19 mouse cellular contexts compared by ENCODE assay signal in the genomic region with DNA sequence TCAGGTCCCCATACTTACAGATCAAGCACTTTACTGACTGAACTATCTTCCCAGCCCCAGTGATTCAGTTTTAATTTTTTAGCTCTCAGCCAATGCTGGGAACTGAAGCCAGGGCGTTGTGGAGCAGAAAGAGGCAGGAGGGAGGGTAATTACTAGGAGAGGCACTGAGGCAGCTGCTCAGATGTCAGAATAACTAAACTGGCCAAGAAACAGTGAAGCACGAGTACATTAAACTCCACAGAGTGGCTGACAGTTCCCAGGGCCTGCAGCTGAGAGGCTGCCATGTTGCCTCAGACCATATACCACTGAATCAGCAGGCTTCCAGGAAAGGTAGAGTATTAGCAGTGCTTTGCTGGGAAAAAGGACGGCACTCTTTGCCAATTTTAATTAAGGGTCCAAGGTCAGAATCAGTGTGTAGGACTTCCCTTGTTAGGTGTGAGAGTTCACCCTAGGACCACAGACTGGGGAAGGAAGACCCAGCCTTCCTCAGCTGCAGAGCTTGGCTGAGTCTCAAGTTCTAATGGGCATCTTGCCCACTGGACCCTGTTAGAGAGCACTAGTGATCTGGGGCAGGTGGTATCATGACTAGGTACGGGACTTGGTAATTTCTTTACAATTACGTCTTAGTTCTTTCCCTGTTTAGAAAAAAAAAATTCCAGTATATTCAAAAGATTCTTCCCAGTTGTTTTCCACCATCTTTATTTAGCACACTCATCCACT. TPM values are rescaled to one million over a fixed set of nuclear protein-coding genes. Genes with fewer than 3 reads are reported as not detected.
A peak's percentile ranks its signal among the peaks of the same experiment; 100 is the strongest.
DNase-seq lines count a peak whose midpoint lies in the region; ATAC-seq and TF ChIP-seq lines count a peak whose summit lies in the region.
"Had no signal": no experiment of that assay in that cellular context is flagged by ENCODE, and none has a peak within 500 bp of the region (broad histone marks: within the 10 kb centered on the region; RNA-seq: fewer than 3 reads in every experiment).

No protein-coding gene starts in this region.

- H3K27me3 ChIP-seq in heart, embryonic 10.5 days (ENCODE audit: insufficient read depth, poor library complexity, severe bottlenecking): no peaks in the 10 kb centered on the region
- H3K27me3 ChIP-seq in heart, embryonic 11.5 days (ENCODE audit: control insufficient read depth, insufficient read depth, low read length): no peaks in the 10 kb centered on the region
- H3K27me3 ChIP-seq in midbrain, embryonic 11.5 days (ENCODE audit: control insufficient read depth, insufficient read depth, low read length): no peaks in the 10 kb centered on the region
- no peaks in the 10 kb centered on the region for H3K27me3 ChIP-seq in midbrain, embryonic 15.5 days (replicated peaks)
- H3K27me3 ChIP-seq in forebrain, postnatal 0 days (ENCODE audit: insufficient read depth, low read length): no peaks in the 10 kb centered on the region
- H3K27me3 ChIP-seq: limb, embryonic 15.5 days; neural tube, embryonic 15.5 days; Patski had no signal

- 75% methylated on average over 5 of the region's 5 CpGs for WGBS in heart, embryonic 10.5 days
- 74% methylated on average over 5 of the region's 5 CpGs for WGBS in heart, embryonic 11.5 days (ENCODE audit: insufficient replicate concordance)
- 77% methylated on average over 5 of the region's 5 CpGs for WGBS in midbrain, embryonic 11.5 days
- 73% methylated on average over 5 of the region's 5 CpGs for WGBS in midbrain, embryonic 15.5 days
- 47% methylated on average over 5 of the region's 5 CpGs for WGBS in forebrain, postnatal 0 days

- no peak overlapping the region for H3K4me3 ChIP-seq in heart, embryonic 10.5 days
- no peak overlapping the region for H3K4me3 ChIP-seq in heart, embryonic 11.5 days (ENCODE audit: low read depth, low read length)
- H3K4me3 ChIP-seq in midbrain, embryonic 11.5 days (ENCODE audit: low read depth, low read length): no peak overlapping the region
- no peak overlapping the region for H3K4me3 ChIP-seq in midbrain, embryonic 15.5 days
- H3K4me3 ChIP-seq in forebrain, postnatal 0 days (ENCODE audit: low read depth, low read length): no peak overlapping the region
- H3K4me3 ChIP-seq: hindbrain, embryonic 10.5 days; limb, embryonic 15.5 days; myocyte; neural tube, embryonic 15.5 days had no signal

- no peak for DNase-seq in heart, embryonic 10.5 days (ENCODE audit: low spot score)
- DNase-seq in midbrain, embryonic 11.5 days (ENCODE audit: low spot score, missing footprints): peak; percentile 14
- peak; percentile 27 for DNase-seq in forebrain, postnatal 0 days
- DNase-seq in urinary bladder, postnatal 36 days (ENCODE audit: low spot score in 2 of 2): no peak
- DNase-seq in layer of hippocampus, postnatal 14 days (ENCODE audit: low spot score in 2 of 2): no peak
- DNase-seq: adrenal gland, postnatal 14 days; cerebellum, adult 8-10 months; heart, adult 18-20 months; thymus, postnatal 4 days had no signal

- H3K36me3 ChIP-seq in heart, embryonic 10.5 days: no peaks in the 10 kb centered on the region
- no peaks in the 10 kb centered on the region for H3K36me3 ChIP-seq in heart, embryonic 11.5 days (ENCODE audit: control insufficient read depth, insufficient read depth, low read length)
- no peaks in the 10 kb centered on the region for H3K36me3 ChIP-seq in midbrain, embryonic 11.5 days (ENCODE audit: control insufficient read depth, insufficient read depth, low read length)
- no peaks in the 10 kb centered on the region for H3K36me3 ChIP-seq in midbrain, embryonic 15.5 days (replicated peaks)
- H3K36me3 ChIP-seq in forebrain, postnatal 0 days (ENCODE audit: insufficient read depth): no peaks in the 10 kb centered on the region
- H3K36me3 ChIP-seq: hindbrain, embryonic 10.5 days; limb, embryonic 15.5 days; neural tube, embryonic 15.5 days had no signal

- H3K4me1 ChIP-seq in heart, embryonic 10.5 days: peaks cover 35% of the 10 kb centered on the region
- peaks cover 23% of the 10 kb centered on the region for H3K4me1 ChIP-seq in heart, embryonic 11.5 days (ENCODE audit: control insufficient read depth, insufficient read depth, low read length)
- no peaks in the 10 kb centered on the region for H3K4me1 ChIP-seq in midbrain, embryonic 11.5 days (ENCODE audit: control insufficient read depth, insufficient read depth, low read length)
- no peaks in the 10 kb centered on the region for H3K4me1 ChIP-seq in midbrain, embryonic 15.5 days
- 0 out of 2 replicates have a peak, but pooled peaks cover 5% of the 10 kb centered on the region for H3K4me1 ChIP-seq in forebrain, postnatal 0 days (ENCODE audit: insufficient read depth)
- H3K4me1 ChIP-seq: hindbrain, embryonic 10.5 days had no signal

- H3K9ac ChIP-seq in heart, embryonic 11.5 days (ENCODE audit: low read depth, low read length): no peak overlapping the region
- no peak overlapping the region for H3K9ac ChIP-seq in midbrain, embryonic 11.5 days (ENCODE audit: low read length)
- H3K9ac ChIP-seq in midbrain, embryonic 15.5 days: no peak overlapping the region
- H3K9ac ChIP-seq in forebrain, postnatal 0 days: no peak overlapping the region
- H3K9ac ChIP-seq: limb, embryonic 15.5 days; neural tube, embryonic 15.5 days had no signal

- no peak overlapping the region for H3K4me2 ChIP-seq in heart, embryonic 11.5 days
- no peak overlapping the region for H3K4me2 ChIP-seq in midbrain, embryonic 11.5 days
- H3K4me2 ChIP-seq in midbrain, embryonic 15.5 days: no peak overlapping the region
- no peak overlapping the region for H3K4me2 ChIP-seq in forebrain, postnatal 0 days (ENCODE audit: low read depth)
- H3K4me2 ChIP-seq: limb, embryonic 15.5 days; neural tube, embryonic 15.5 days had no signal

- H3K27ac ChIP-seq in heart, embryonic 10.5 days: peak overlapping the region; percentile 18; the same call in 1 of the 2 replicates
- H3K27ac ChIP-seq in heart, embryonic 11.5 days (ENCODE audit: low read depth, low read length): no peak overlapping the region
- no peak overlapping the region for H3K27ac ChIP-seq in midbrain, embryonic 11.5 days (ENCODE audit: low read depth, low read length)
- H3K27ac ChIP-seq in midbrain, embryonic 15.5 days: no peak overlapping the region
- 0 out of 2 replicates have a peak overlapping the region, but pooled peaks have one; percentile 4 for H3K27ac ChIP-seq in forebrain, postnatal 0 days (ENCODE audit: low read depth, low read length)
- H3K27ac ChIP-seq: hindbrain, embryonic 10.5 days; kidney, postnatal 0 days; limb, embryonic 15.5 days; neural tube, embryonic 15.5 days had no signal

- no peak for TF ChIP-seq CTCF in forebrain, postnatal 0 days (IDR thresholded peaks at IDR 0.05; ENCODE audit: low read depth)

- no peak for ATAC-seq in heart, embryonic 11.5 days (replicated peaks; ENCODE audit: insufficient number of reproducible peaks, low FRiP score, low TSS enrichment)
- ATAC-seq in midbrain, embryonic 11.5 days (ENCODE audit: low FRiP score): no peak
- no peak for ATAC-seq in midbrain, embryonic 15.5 days (replicated peaks)
- ATAC-seq in forebrain, postnatal 0 days: peak; percentile 78
- ATAC-seq: activated CD4-positive, CD25-positive, alpha-beta regulatory T cell, adult 4 months; lung, postnatal 0 days; Patski had no signal

- H3K9me3 ChIP-seq in heart, embryonic 10.5 days: no peaks in the 10 kb centered on the region
- no peaks in the 10 kb centered on the region for H3K9me3 ChIP-seq in heart, embryonic 11.5 days (replicated peaks; ENCODE audit: control insufficient read depth, low read length)
- H3K9me3 ChIP-seq in midbrain, embryonic 11.5 days (ENCODE audit: control insufficient read depth, low read length): no peaks in the 10 kb centered on the region
- H3K9me3 ChIP-seq in midbrain, embryonic 15.5 days: no peaks in the 10 kb centered on the region
- H3K9me3 ChIP-seq in forebrain, postnatal 0 days (ENCODE audit: low read length): no peaks in the 10 kb centered on the region
- H3K9me3 ChIP-seq: hindbrain, embryonic 10.5 days; limb, embryonic 15.5 days; neural tube, embryonic 15.5 days had no signal

RNA-seq across cellular contexts. Expression of a gene that starts 11.8 kb away (rescaled TPM):
- polyA plus RNA-seq in heart, embryonic 10.5 days (2016; fragmentation: Nextera tagmentation; extraction: Ambion mirVana): 25.7 and 32.7 TPM in 2 replicates
- 23.8 and 26.0 TPM in 2 replicates for polyA plus RNA-seq in heart, embryonic 11.5 days (2014; fragmentation: Nextera tagmentation; extraction: Ambion mirVana)
- 15.8 and 16.6 TPM in 2 replicates for polyA plus RNA-seq in midbrain, embryonic 11.5 days (2014; fragmentation: Nextera tagmentation; extraction: Ambion mirVana)
- polyA plus RNA-seq in midbrain, embryonic 15.5 days (2015; fragmentation: Nextera tagmentation; extraction: Ambion mirVana): 18.3 and 18.8 TPM in 2 replicates
- total RNA-seq in forebrain, postnatal 0 days (2014; rRNA removed): 12.1 TPM in 2 replicates
- 7.9 and 14.1 TPM in 2 replicates for polyA plus RNA-seq in forebrain, postnatal 0 days (2015; fragmentation: Nextera tagmentation; extraction: Ambion mirVana)
- 10 to 100 TPM; 14.6 to 20.0 TPM for total RNA-seq in layer of hippocampus, postnatal 14 days (2021)

RNA-seq across cellular contexts. Expression of a gene that starts 28.3 kb away (rescaled TPM):
- 5.6 and 5.7 TPM in 2 replicates for polyA plus RNA-seq in heart, embryonic 10.5 days (2016; fragmentation: Nextera tagmentation; extraction: Ambion mirVana)
- 6.4 and 6.8 TPM in 2 replicates for polyA plus RNA-seq in heart, embryonic 11.5 days (2014; fragmentation: Nextera tagmentation; extraction: Ambion mirVana)
- 7.3 and 7.7 TPM in 2 replicates for polyA plus RNA-seq in midbrain, embryonic 11.5 days (2014; fragmentation: Nextera tagmentation; extraction: Ambion mirVana)
- 8.5 and 8.9 TPM in 2 replicates for polyA plus RNA-seq in midbrain, embryonic 15.5 days (2015; fragmentation: Nextera tagmentation; extraction: Ambion mirVana)
- 20.2 and 24.8 TPM in 2 replicates for total RNA-seq in forebrain, postnatal 0 days (2014; rRNA removed)
- polyA plus RNA-seq in forebrain, postnatal 0 days (2015; fragmentation: Nextera tagmentation; extraction: Ambion mirVana): 5.4 and 6.2 TPM in 2 replicates
- total RNA-seq in layer of hippocampus, postnatal 14 days (2021): 1 to 10 TPM; 3.8 to 4.1 TPM
- polyA plus RNA-seq: activated CD4-positive, CD25-positive, alpha-beta regulatory T cell, adult 4 months had no signal

Comparison
In these comparisons a context has a peak if more than half of its experiments do, and no peak if none do; other contexts are left out.
1. H3K27ac ChIP-seq: peak in heart, embryonic 10.5 days (single experiment) and forebrain, postnatal 0 days (single experiment); none in heart, embryonic 11.5 days (single experiment), midbrain, embryonic 11.5 days (single experiment) and midbrain, embryonic 15.5 days (single experiment).
2. DNase-seq: peak in midbrain, embryonic 11.5 days (single experiment) and forebrain, postnatal 0 days (single experiment); none in heart, embryonic 10.5 days (single experiment), urinary bladder, postnatal 36 days (0 of 2) and layer of hippocampus, postnatal 14 days (0 of 2).